Mouse (Mus musculus): ENCODE measurements at regions not wholly inside any gene's neighbourhood (a gene's known extent, or its start where the extent isn't known, plus 50 kb on each side); places are given as distances from the start of the nearest gene placed in this dataset.

DNA sequence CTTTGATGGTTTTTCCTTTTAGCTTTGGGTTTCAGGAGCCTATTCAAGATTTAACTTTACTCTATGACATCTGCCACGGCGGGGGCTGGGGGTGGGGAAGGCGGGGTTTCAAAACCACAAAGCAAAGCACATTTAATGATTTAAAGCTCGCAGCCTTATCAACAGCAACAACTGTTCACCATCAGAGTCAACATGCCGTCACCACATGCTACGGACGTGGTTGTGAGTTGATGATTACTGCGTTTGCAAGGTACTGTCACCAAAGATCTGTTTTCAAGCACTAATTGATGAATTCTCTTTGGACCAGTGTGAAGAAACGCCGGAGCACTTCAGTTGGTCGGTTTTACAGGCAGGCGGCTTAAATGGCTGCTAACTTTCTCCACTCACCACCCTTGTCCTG lies 151.1 kb upstream of the Cep162 start:
- ATAC-seq (ENCODE audit: insufficient number of reproducible peaks, insufficient read depth, low FRiP score, low TSS enrichment, low read depth) = no peak
- peaks cover 39% of the 10 kb centered on the region for H3K27me3 ChIP-seq
- H3K9me3 ChIP-seq = no peaks in the 10 kb centered on the region
- no peak overlapping the region for H3K4me3 ChIP-seq (replicated peaks)
- WGBS = 37% methylated on average over 12 of the region's 12 CpGs
- H3K27ac ChIP-seq = no peak overlapping the region
- peak overlapping the region; percentile 31; the same call in 1 of the 2 replicates for H3K4me2 ChIP-seq
- H3K36me3 ChIP-seq = no peaks in the 10 kb centered on the region
- no peak overlapping the region for H3K9ac ChIP-seq (replicated peaks)
- H3K4me1 ChIP-seq (replicated peaks) = peaks cover 44% of the 10 kb centered on the region

DNA sequence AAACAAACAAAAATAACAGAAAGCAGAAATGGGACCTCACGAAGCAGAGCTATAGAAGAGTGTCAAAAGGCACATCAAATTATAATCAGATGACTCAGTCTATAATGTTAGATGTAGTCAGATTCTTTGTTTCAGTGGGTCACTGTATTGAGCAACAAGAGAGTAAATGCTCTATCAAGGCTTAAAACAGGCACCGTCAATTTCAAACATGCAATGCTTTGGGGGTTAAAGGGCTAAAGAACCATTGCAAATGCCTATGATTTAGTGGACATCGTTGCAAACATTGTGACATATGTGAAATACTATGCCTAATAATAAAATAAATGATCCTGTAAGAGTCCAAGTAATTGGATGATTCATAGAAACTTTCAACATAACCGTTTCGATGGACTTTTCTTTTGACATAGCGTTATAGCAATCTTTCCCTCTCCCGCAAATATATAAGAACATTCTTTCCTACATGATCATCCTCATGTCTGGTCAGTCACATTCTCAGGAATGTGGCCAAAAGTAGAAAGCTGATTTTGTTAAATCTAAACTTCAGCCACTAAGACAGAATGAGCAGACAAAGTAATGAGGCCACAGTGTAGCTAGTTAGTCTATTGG lies 149.9 kb upstream of the Cep162 start:
- peaks cover 38% of the 10 kb centered on the region for H3K4me1 ChIP-seq (replicated peaks)
- H3K9me3 ChIP-seq = no peaks in the 10 kb centered on the region
- H3K4me2 ChIP-seq = no peak overlapping the region
- H3K27ac ChIP-seq = no peak overlapping the region
- no peaks in the 10 kb centered on the region for H3K36me3 ChIP-seq
- peaks cover 29% of the 10 kb centered on the region for H3K27me3 ChIP-seq
- no peak overlapping the region for H3K9ac ChIP-seq (replicated peaks)
- ATAC-seq (ENCODE audit: insufficient number of reproducible peaks, insufficient read depth, low FRiP score, low TSS enrichment, low read depth) = no peak
- 81% methylated on average over 7 of the region's 7 CpGs for WGBS
- H3K4me3 ChIP-seq (replicated peaks) = no peak overlapping the region

DNA sequence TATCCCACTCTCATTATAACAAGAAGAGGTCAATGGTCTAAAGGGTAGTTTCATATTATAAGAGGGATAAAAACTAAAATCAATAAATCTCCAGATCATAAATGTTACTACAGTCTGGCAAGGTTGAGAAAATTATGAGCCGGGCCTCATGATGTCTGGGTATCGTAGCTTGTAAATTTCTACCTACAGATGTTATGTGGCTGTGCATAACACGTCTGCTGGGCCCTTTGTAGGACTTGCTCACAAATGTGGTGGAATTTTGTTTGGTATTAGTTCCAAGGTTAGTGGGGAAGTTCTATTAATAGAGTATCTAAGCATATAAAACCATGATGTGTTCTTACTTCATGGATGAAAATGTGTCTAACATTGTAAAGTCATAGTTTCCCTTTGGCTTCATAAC lies 146.7 kb upstream of the Cep162 start:
- H3K4me1 ChIP-seq (replicated peaks) = peaks cover 34% of the 10 kb centered on the region

DNA sequence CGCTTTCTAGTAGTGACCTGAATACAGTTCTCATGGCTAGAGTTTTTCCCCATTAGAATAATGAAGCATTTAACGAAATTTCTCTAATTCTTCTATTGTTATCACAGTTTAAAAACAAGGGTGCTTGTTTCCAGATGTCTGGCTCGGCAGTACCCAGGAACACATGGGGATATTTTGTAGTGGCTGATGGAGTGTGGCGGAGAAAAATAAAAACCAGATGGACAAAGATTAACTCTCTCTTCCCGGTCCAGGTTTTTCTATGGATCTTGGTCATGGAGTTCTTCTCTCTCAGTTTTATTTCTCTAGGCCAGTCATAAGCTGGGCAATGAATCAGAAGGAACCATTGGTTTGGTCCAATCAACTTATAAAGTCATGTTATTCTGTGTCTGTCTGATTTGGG lies 132.2 kb upstream of the Cep162 start:
- 23% methylated on average over 5 of the region's 5 CpGs for WGBS
- Histone ChIP-seq H3K27me3 (0 out of 2 replicates have a peak, but pooled peaks cover 4% of the 10 kb centered on the region), H3K4me2 (no peak overlapping the region), H3K4me3 (replicated peaks) (no peak overlapping the region), H3K4me1 (replicated peaks) (peaks cover 20% of the 10 kb centered on the region), H3K36me3 (no peaks in the 10 kb centered on the region), H3K9ac (replicated peaks) (no peak overlapping the region), H3K9me3 (no peaks in the 10 kb centered on the region), H3K27ac (0 out of 2 replicates have a peak overlapping the region, but pooled peaks have one; percentile 41)
- ATAC-seq (ENCODE audit: insufficient number of reproducible peaks, insufficient read depth, low FRiP score, low TSS enrichment, low read depth) = peak; percentile 37; the same call in 1 of the 2 replicates

More for the DNA sequence above, 146.7 kb upstream of the Cep162 start:
- H3K9ac ChIP-seq (replicated peaks) = no peak overlapping the region
- peak; percentile 78; the same call in 1 of the 2 replicates for ATAC-seq (ENCODE audit: insufficient number of reproducible peaks, insufficient read depth, low FRiP score, low TSS enrichment, low read depth)
- no peak overlapping the region for H3K4me2 ChIP-seq
- no peaks in the 10 kb centered on the region for H3K36me3 ChIP-seq
- WGBS = 13% methylated on average over 3 of the region's 3 CpGs
- no peak overlapping the region for H3K4me3 ChIP-seq (replicated peaks)
- 0 out of 2 replicates have a peak, but pooled peaks cover 4% of the 10 kb centered on the region for H3K9me3 ChIP-seq
- peaks cover 18% of the 10 kb centered on the region for H3K27me3 ChIP-seq
- no peak overlapping the region for H3K27ac ChIP-seq

DNA sequence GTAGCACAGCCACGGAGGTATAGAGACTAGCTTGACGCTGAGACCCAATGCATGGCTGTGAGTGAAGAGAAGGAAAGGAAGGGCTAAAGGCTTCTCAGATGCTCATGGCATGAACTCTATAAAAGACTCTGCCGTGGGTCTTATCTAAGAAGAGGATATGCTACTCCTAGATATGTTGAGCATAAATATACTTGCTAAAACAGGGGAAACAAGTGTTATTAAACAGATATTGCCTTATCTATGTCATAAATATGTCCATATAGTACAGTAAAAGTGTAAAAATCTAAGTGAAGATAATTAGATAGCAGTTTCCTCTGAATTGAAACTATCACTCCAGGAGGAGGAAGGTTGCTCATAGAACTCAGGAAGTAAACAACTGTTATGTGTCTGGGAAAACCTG lies 128.2 kb upstream of the Cep162 start:
- Histone ChIP-seq H3K36me3 (no peaks in the 10 kb centered on the region), H3K27me3 (peaks cover 23% of the 10 kb centered on the region), H3K9ac (replicated peaks) (no peak overlapping the region), H3K9me3 (no peaks in the 10 kb centered on the region), H3K4me3 (replicated peaks) (no peak overlapping the region), H3K4me2 (no peak overlapping the region), H3K4me1 (replicated peaks) (peaks cover 22% of the 10 kb centered on the region), H3K27ac (no peak overlapping the region)
- no peak for ATAC-seq (ENCODE audit: insufficient number of reproducible peaks, insufficient read depth, low FRiP score, low TSS enrichment, low read depth)
- WGBS = 80% methylated on average over 3 of the region's 3 CpGs

- H3K9me3 ChIP-seq = no peaks in the 10 kb centered on the region
- no peak overlapping the region for H3K27ac ChIP-seq
- no peaks in the 10 kb centered on the region for H3K36me3 ChIP-seq
- 37% methylated on average over 7 of the region's 7 CpGs for WGBS
- peaks cover 26% of the 10 kb centered on the region for H3K4me1 ChIP-seq (replicated peaks)
- H3K4me2 ChIP-seq = no peak overlapping the region
- no peak overlapping the region for H3K4me3 ChIP-seq (replicated peaks)
- H3K9ac ChIP-seq (replicated peaks) = no peak overlapping the region
- peaks cover 32% of the 10 kb centered on the region for H3K27me3 ChIP-seq
- ATAC-seq (ENCODE audit: insufficient number of reproducible peaks, insufficient read depth, low FRiP score, low TSS enrichment, low read depth) = no peak
These were observed 122.6 kb upstream of the Cep162 start for GRCm38 (mm10) chr9:87377921-87378320.

DNA sequence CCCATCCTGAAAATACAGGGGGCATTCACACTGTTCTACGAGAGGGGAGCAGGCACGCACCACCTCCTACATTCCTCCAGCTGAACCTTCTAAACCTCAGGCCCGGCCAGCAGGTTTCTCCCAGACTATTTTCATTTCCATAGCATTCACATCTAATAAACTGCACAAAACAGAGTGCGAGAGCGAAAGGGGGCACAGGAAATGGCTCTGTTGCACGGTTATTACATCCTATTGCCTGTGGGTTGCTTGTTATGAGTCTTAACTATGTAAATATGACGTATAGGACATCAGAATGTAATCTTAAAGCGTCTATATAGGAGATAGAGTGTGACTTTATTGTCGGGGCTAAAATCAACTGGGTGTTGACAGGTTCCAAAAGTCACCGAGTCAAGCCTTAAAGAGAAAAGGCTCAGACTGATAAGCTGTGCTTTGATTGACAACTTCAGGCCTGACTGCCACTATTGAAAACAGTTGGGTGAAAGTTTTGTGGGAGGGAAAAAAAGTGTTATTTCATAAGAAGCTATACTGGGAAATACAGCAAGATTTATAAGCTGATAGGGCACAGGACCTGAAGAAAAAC lies 121.5 kb upstream of the Cep162 start:
- Histone ChIP-seq H3K9me3 (no peaks in the 10 kb centered on the region), H3K4me1 (replicated peaks) (peaks cover 29% of the 10 kb centered on the region), H3K36me3 (no peaks in the 10 kb centered on the region), H3K4me3 (replicated peaks) (no peak overlapping the region), H3K4me2 (no peak overlapping the region), H3K9ac (replicated peaks) (no peak overlapping the region), H3K27me3 (peaks cover 30% of the 10 kb centered on the region), H3K27ac (0 out of 2 replicates have a peak overlapping the region, but pooled peaks have one; percentile 18)
- 16% methylated on average over 10 of the region's 10 CpGs for WGBS
- peak; percentile 66; the same call in 1 of the 2 replicates for ATAC-seq (ENCODE audit: insufficient number of reproducible peaks, insufficient read depth, low FRiP score, low TSS enrichment, low read depth)

DNA sequence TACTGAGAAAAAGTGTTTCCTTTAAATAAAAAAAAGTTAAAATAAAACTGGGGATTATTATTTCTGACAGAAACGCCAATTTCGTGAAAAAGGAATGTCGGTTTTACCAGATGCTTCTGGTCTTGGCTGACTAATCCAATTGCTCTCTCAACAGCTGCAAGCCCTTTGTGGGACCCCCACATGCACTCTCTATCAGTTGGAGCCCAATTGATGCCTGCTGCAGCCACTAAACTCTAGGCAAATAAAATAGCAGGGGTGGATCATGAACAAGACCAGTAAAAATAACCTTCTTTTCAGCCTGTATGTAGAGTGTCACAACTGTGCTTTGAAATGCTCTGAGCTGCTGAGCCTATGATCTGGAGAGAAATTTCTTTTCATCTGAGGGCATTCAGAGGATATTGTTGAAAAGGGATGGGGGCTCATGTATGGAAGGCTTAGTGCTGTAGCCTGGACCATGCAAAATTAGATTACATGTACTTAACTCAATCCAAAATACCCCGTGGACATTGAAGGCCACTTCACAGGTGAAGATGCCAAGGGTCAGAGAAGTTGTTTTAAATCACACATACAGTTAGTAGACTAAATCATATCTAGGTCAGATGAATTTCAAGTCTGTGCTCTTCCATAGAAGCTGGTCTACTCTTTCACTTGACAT lies 117.0 kb upstream of the Cep162 start:
- Histone ChIP-seq H3K36me3 (no peaks in the 10 kb centered on the region), H3K9me3 (no peaks in the 10 kb centered on the region), H3K27ac (no peak overlapping the region), H3K9ac (replicated peaks) (no peak overlapping the region), H3K4me2 (no peak overlapping the region), H3K27me3 (peaks cover 29% of the 10 kb centered on the region; the same call in 1 of the 2 replicates), H3K4me3 (replicated peaks) (no peak overlapping the region), H3K4me1 (replicated peaks) (peaks cover 50% of the 10 kb centered on the region)
- 23% methylated on average over 4 of the region's 4 CpGs for WGBS
- 0 out of 2 replicates have a peak, but pooled peaks have one; percentile 32 for ATAC-seq (ENCODE audit: insufficient number of reproducible peaks, insufficient read depth, low FRiP score, low TSS enrichment, low read depth)

DNA sequence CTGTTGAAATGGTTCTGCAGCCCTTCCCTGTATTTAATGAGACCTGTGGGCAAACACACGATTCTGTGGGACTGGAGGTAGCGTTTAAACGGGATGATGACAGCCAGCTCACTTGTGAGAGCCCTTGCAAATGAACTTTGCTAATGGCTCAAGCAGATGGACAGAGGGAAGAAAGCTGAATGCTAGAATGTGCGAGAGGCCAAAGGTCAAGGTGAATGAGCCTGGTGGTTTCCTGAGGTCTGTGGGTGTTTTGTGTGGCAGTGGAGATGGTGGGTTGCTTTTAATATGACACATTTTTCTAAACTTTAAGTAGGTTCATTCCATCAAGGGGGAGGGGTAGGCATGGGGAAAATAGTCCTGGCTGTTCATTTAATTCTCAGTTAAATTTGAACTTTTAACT lies 113.7 kb upstream of the Cep162 start:
- Histone ChIP-seq H3K27ac (no peak overlapping the region), H3K4me2 (peak overlapping the region; percentile 21; the same call in 1 of the 2 replicates), H3K4me3 (replicated peaks) (no peak overlapping the region), H3K9ac (replicated peaks) (no peak overlapping the region), H3K36me3 (no peaks in the 10 kb centered on the region), H3K27me3 (peaks cover 26% of the 10 kb centered on the region; the same call in 1 of the 2 replicates), H3K9me3 (no peaks in the 10 kb centered on the region), H3K4me1 (replicated peaks) (peaks cover 44% of the 10 kb centered on the region)
- 12% methylated on average over 4 of the region's 4 CpGs for WGBS
- ATAC-seq (ENCODE audit: insufficient number of reproducible peaks, insufficient read depth, low FRiP score, low TSS enrichment, low read depth) = no peak

DNA sequence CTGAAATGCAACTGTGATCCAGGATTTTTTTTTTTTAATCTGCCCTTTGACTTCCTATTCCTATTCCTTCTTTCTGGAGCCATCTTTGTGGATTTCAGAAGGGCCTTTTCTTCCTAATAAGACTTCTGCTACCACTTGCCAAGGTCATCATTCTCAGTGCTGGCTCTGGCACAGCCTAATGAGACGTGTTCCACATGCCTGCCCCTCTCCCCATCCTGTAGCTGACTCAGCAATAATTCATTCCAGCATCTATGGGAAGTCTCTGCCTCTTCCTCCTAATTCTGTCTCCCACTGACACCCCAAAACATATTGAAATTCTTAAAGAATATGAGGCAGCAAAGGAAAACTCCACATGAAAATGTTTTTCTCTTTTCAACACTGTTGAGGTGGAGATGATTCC lies 91.7 kb upstream of the Cep162 start:
- H3K4me1 ChIP-seq (replicated peaks) = no peaks in the 10 kb centered on the region
- no peak overlapping the region for H3K4me2 ChIP-seq
- no peak overlapping the region for H3K4me3 ChIP-seq (replicated peaks)
- H3K27ac ChIP-seq = no peak overlapping the region
- H3K36me3 ChIP-seq = no peaks in the 10 kb centered on the region
- no peaks in the 10 kb centered on the region for H3K9me3 ChIP-seq
- 48% methylated on average over 1 of the region's 1 CpGs for WGBS
- no peak for ATAC-seq (ENCODE audit: insufficient number of reproducible peaks, insufficient read depth, low FRiP score, low TSS enrichment, low read depth)
- no peak overlapping the region for H3K9ac ChIP-seq (replicated peaks)
- peaks cover 3% of the 10 kb centered on the region; the same call in 1 of the 2 replicates for H3K27me3 ChIP-seq

GRCm38 (mm10) chr9:87346278-87346882 lies 91.0 kb upstream of the Cep162 start:
- WGBS = 73% methylated on average over 3 of the region's 3 CpGs
- Histone ChIP-seq H3K4me1 (replicated peaks) (no peaks in the 10 kb centered on the region), H3K4me3 (replicated peaks) (no peak overlapping the region), H3K4me2 (no peak overlapping the region), H3K36me3 (no peaks in the 10 kb centered on the region), H3K9me3 (no peaks in the 10 kb centered on the region), H3K27me3 (peaks cover 3% of the 10 kb centered on the region; the same call in 1 of the 2 replicates), H3K27ac (no peak overlapping the region), H3K9ac (replicated peaks) (no peak overlapping the region)
- ATAC-seq (ENCODE audit: insufficient number of reproducible peaks, insufficient read depth, low FRiP score, low TSS enrichment, low read depth) = no peak

Measured in limb, embryonic 12.5 days (tissue).